Mouse (Mus musculus) liver, postnatal 0 days (tissue): ENCODE measurements around the gene Wrap53.

Source experiments
- CTCF ChIP-seq: sonication (generic); IDR thresholded peaks from 2 replicates; pipeline ENCODE4 v1.5.1; 2016; ENCODE audit warnings: antibody characterized with exemption, low read depth
- EP300 ChIP-seq: IDR thresholded peaks from 2 replicates; pipeline ENCODE4 v1.6.1; 2016; ENCODE audit warnings: antibody characterized with exemption, low read depth, mild to moderate bottlenecking

DNA sequence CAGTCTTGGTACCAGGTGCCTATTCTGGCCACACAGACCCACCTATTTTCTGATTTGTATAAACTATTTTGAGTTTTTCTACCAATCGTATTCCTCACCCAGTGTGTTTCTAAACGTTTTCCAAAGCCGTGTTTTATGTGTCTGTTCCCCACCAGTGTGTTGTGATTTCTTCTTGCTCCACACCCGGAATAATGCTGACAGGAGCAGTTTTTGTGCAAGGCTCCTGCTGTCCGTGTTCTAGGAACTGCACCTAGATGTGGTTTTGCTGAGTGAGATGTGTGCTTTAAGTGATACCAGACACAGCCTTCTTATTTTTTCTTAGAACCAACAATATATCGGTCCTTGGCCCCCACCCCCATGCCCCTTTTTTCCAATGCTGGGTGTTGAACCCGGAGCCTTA is 4.0 kb upstream of the Wrap53 start:
- TF ChIP-seq CTCF, result no peak
- TF ChIP-seq EP300, result no peak
